Mouse (Mus musculus): ENCODE measurements at regions not wholly inside any gene's neighbourhood (a gene's known extent, or its start where the extent isn't known, plus 50 kb on each side); places are given as distances from the start of the nearest gene placed in this dataset.

DNA sequence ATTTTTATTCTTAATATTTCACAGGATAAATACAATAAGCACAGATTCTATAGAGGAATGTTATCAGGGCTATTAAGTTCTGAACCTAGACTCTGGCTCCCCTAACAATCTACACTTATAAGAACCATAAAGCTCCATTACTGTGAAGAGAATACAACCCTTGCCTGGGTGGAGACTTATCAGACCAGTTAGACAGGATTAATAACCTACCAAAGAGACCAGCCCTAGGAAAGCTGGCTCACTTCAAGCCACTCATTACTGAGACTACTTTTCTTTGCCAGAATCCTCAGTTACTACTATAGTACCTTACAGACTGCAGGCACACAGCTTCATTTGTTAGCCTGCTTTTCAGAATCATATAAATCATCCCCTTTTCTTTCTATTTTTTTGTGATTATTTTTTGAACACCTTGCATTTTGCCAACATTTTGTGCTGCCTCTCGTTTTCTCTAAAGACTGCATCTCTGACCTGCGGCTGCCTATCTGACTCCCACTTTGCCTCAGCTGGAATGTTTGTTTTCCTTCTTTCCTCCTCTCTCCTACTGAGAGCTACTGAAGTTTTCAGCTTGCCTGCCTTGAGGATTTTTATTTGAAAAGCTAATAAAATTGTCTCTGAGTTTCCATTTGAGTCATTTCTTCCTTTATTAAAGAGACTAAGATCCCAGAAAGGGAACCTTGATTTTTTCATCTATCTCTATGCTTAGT, 951.5 kb downstream of the Zpld1 start:
- TF ChIP-seq CTCF (IDR thresholded peaks at IDR 0.05; ENCODE audit: borderline replicate concordance, extremely low read depth, insufficient read depth, insufficient read length) = no peak
- TF ChIP-seq POLR2A (IDR thresholded peaks at IDR 0.05; ENCODE audit: borderline replicate concordance, extremely low read depth, insufficient read depth, insufficient read length, poor library complexity, severe bottlenecking) = no peak
